Mouse (Mus musculus) limb, embryonic 14.5 days (tissue): ENCODE results near the gene Ndnf. TPM values are rescaled to one million over a fixed set of nuclear protein-coding genes. Genes with fewer than 3 reads are reported as not detected.

ENCODE experiments used
- ATAC-seq: fragments of 200-750 bp; cut with Nextera tagmentation; 2 replicates; pipeline ENCODE4 v1.8.0; 2017; ENCODE audit warnings: low read depth, moderate number of reproducible peaks, moderate TSS enrichment; ENCODE audit not compliant: low FRiP score
- DNase-seq: peaks from one replicate; pipeline ENCODE4 v3.0.0-alpha.2; 2015; ENCODE audit warnings: low spot score
- H3K27ac ChIP-seq: fragments of 300-500 bp; sonication (generic); replicated peaks from 2 replicates; pipeline ENCODE4 v1.5.1; 2014; ENCODE audit warnings: low read depth, mild to moderate bottlenecking, low read length, moderate library complexity, mixed read lengths
- H3K27me3 ChIP-seq: fragments of 300-500 bp; sonication (generic); 2 replicates; pipeline ENCODE4 v1.6.1; 2014; ENCODE audit warnings: low read length, mixed read lengths; ENCODE audit not compliant: control insufficient read depth, insufficient read depth
- H3K36me3 ChIP-seq: fragments of 300-500 bp; sonication (generic); 2 replicates; pipeline ENCODE4 v1.6.1; 2014; ENCODE audit warnings: mild to moderate bottlenecking, low read length, moderate library complexity, mixed read lengths; ENCODE audit not compliant: control insufficient read depth, insufficient read depth
- H3K4me1 ChIP-seq: fragments of 300-500 bp; sonication (generic); 2 replicates; pipeline ENCODE4 v1.6.1; 2014; ENCODE audit warnings: antibody characterized with exemption, low read length, mixed read lengths; ENCODE audit not compliant: control insufficient read depth, insufficient read depth
- H3K4me2 ChIP-seq: fragments of 300-500 bp; sonication (generic); replicated peaks from 2 replicates; pipeline ENCODE4 v1.6.1; 2014; ENCODE audit warnings: low read depth, mild to moderate bottlenecking, low read length, moderate library complexity; ENCODE audit not compliant: severe bottlenecking
- H3K4me3 ChIP-seq: fragments of 300-500 bp; sonication (generic); replicated peaks from 2 replicates; pipeline ENCODE4 v1.5.1; 2014; ENCODE audit warnings: low read length
- H3K9ac ChIP-seq: fragments of 300-500 bp; sonication (generic); 2 replicates; pipeline ENCODE4 v1.6.1; 2014; ENCODE audit warnings: mild to moderate bottlenecking, low read depth, low read length, moderate library complexity; ENCODE audit not compliant: severe bottlenecking
- H3K9me3 ChIP-seq: fragments of 300-500 bp; sonication (generic); 2 replicates; pipeline ENCODE4 v1.6.1; 2016; ENCODE audit warnings: low read length; ENCODE audit not compliant: control insufficient read depth
- POLR2A ChIP-seq: fragments of 200-500 bp; IDR thresholded peaks from 2 replicates; pipeline ENCODE4 v1.8.0; 2012; ENCODE audit warnings: inconsistent platforms, mild to moderate bottlenecking, moderate library complexity, borderline replicate concordance; ENCODE audit not compliant: insufficient read depth, insufficient read length; ENCODE audit errors: extremely low read depth
- WGBS: fragments of 180-500 bp; shearing (Covaris S2); extraction: QIAGEN DNeasy Blood & Tissue Kit; methylation state at CpG from one replicate; pipeline ENCODE4 v1.1.7; 2014; 5-methylcytosine and 5-hydroxymethylcytosine counted together
- polyA plus RNA-seq, 2 experiments: library from polyadenylated mRNA; depleted of rRNA in 1 of 2; stranded (reverse) in 1 of 2; unstranded in 1 of 2; fragments of >200 nt; fragmentation: Nextera tagmentation in 1 of 2; extraction: Ambion mirVana in 1 of 2; gene quantifications; 2 replicates each; pipeline versions ENCODE4 v1.2.1 to v1.2.3; 2012 to 2014

Ndnf gene
- polyA plus RNA-seq (2012; rRNA removed) (11.2 and 17.0 TPM in 2 replicates), polyA plus RNA-seq (2014; fragmentation: Nextera tagmentation; extraction: Ambion mirVana) (8.6 and 9.2 TPM in 2 replicates)

- Histone ChIP-seq H3K27ac (peak within 1 kb of the TSS; percentile 61; the same call in 1 of the 2 replicates), H3K27me3 (no peaks in the 10 kb centered on the region), H3K36me3 (no peaks in the 10 kb centered on the region), H3K4me1 (no peaks in the 10 kb centered on the region; the same call in 1 of the 2 replicates), H3K4me3 (peak within 1 kb of the TSS; percentile 60), H3K4me2 (peak within 1 kb of the TSS; percentile 92), H3K9ac (peak within 1 kb of the TSS; percentile 65), H3K9me3 (no peaks in the 10 kb centered on the region)
- WGBS: 0% methylated on average over 31 of the region's 45 CpGs
- peak; percentile 87 for ATAC-seq
- peak; percentile 70; the same call in 1 of the 2 replicates for TF ChIP-seq POLR2A
- DNase-seq: peak; percentile 74
Measured at GRCm38 (mm10) chr6:65671451-65671850, at the start of gene Ndnf. Ndnf (plus strand) TSS chr6:65671590.

GRCm38 (mm10) chr6:65623016-65623715 lies 48.2 kb upstream of the Ndnf start:
- peak; percentile 9 for DNase-seq
- no peak overlapping the region for H3K27ac ChIP-seq
- H3K4me3 ChIP-seq: no peak overlapping the region
- H3K36me3 ChIP-seq: no peaks in the 10 kb centered on the region
- no peak overlapping the region for H3K9ac ChIP-seq
- 69% methylated on average over 3 of the region's 3 CpGs for WGBS
- TF ChIP-seq POLR2A: no peak
- no peak for ATAC-seq
- H3K9me3 ChIP-seq: no peaks in the 10 kb centered on the region
- no peaks in the 10 kb centered on the region for H3K4me1 ChIP-seq
- H3K27me3 ChIP-seq: no peaks in the 10 kb centered on the region
- no peak overlapping the region for H3K4me2 ChIP-seq

- Histone ChIP-seq H3K4me2 (no peak overlapping the region), H3K9me3 (no peaks in the 10 kb centered on the region), H3K36me3 (no peaks in the 10 kb centered on the region), H3K9ac (no peak overlapping the region), H3K27me3 (no peaks in the 10 kb centered on the region), H3K4me3 (no peak overlapping the region), H3K27ac (no peak overlapping the region), H3K4me1 (no peaks in the 10 kb centered on the region)
- WGBS: 79% methylated on average over 2 of the region's 2 CpGs
- ATAC-seq (no peak), DNase-seq (no peak)
- TF ChIP-seq POLR2A: no peak
Measured at GRCm38 (mm10) chr6:65630578-65630977, 40.8 kb upstream of the Ndnf start.

DNA sequence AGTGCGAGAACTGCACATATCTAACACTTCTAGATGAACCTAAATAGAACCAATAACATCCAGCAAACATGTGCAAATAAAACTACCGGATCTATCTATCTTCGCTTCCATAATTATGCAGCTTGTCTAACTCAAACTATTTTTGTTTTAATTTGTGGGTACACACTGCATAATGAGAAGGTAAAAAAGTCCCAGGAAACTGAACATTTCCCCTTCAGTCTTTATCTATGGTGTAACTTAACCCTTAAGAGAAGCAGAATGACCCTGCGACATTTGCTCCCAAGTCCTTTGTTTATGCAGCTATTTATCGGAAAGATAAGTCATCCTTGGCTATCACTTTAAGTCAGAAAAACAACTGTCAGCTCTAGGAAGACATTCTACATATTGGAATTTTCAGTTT lies 39.2 kb upstream of the Ndnf start:
- Histone ChIP-seq H3K4me3 (no peak overlapping the region), H3K4me2 (no peak overlapping the region), H3K9me3 (no peaks in the 10 kb centered on the region), H3K4me1 (no peaks in the 10 kb centered on the region), H3K36me3 (no peaks in the 10 kb centered on the region), H3K27ac (no peak overlapping the region), H3K9ac (no peak overlapping the region), H3K27me3 (no peaks in the 10 kb centered on the region)
- no peak for TF ChIP-seq POLR2A
- ATAC-seq (no peak), DNase-seq (no peak)
- 88% methylated on average over 5 of the region's 5 CpGs for WGBS

- no peak for TF ChIP-seq POLR2A
- no peaks in the 10 kb centered on the region for H3K36me3 ChIP-seq
- ATAC-seq (no peak), DNase-seq (no peak)
- H3K4me2 ChIP-seq: no peak overlapping the region
- H3K4me3 ChIP-seq: no peak overlapping the region
- no peak overlapping the region for H3K9ac ChIP-seq
- no peaks in the 10 kb centered on the region for H3K9me3 ChIP-seq
- H3K4me1 ChIP-seq: no peaks in the 10 kb centered on the region
- H3K27me3 ChIP-seq: no peaks in the 10 kb centered on the region
- no peak overlapping the region for H3K27ac ChIP-seq
Measured at GRCm38 (mm10) chr6:65642431-65642830, 29.0 kb upstream of the Ndnf start.

DNA sequence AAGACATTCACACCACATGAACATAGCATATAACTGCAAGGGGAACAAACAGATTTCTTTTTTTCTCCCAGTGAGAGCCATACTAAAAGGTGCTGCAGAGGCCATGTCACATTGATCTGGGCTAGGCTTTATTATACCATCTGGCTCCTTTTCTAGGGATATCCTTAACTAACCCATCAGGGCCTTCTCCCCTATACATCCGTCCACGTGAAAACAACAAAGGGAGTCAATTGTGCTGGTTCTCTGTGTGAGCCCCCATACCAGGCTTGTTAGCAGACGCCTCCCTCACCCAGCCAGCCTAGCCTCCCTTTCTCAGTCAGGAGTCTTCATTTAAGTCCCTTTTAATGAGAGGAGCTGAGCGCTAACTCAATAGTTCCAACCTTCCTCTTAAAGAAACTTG lies 27.3 kb upstream of the Ndnf start:
- WGBS: 40% methylated on average over 4 of the region's 4 CpGs

More for the DNA sequence above, 27.3 kb upstream of the Ndnf start:
- DNase-seq: no peak
- no peak for TF ChIP-seq POLR2A
- Histone ChIP-seq H3K9me3 (no peaks in the 10 kb centered on the region), H3K27me3 (no peaks in the 10 kb centered on the region), H3K9ac (no peak overlapping the region), H3K27ac (no peak overlapping the region), H3K4me3 (no peak overlapping the region), H3K4me2 (no peak overlapping the region), H3K4me1 (no peaks in the 10 kb centered on the region), H3K36me3 (no peaks in the 10 kb centered on the region)
- no peak for ATAC-seq
